Mouse (Mus musculus): ENCODE measurements around the gene Prkag2.

Gene Prkag2

GRCm38 (mm10) chr5:24969241-24969880 is 131.1 kb downstream of the Prkag2 start:
- DNase-seq (ENCODE audit: low spot score in 2 of 2) = no peak

- no peak for DNase-seq (ENCODE audit: low spot score in 2 of 2)
Observed at GRCm38 (mm10) chr5:24968792-24969191, 131.7 kb downstream of the Prkag2 start.

GRCm38 (mm10) chr5:24967898-24968535 is 132.4 kb downstream of the Prkag2 start:
- no peak for DNase-seq (ENCODE audit: low spot score in 2 of 2)

GRCm38 (mm10) chr5:24963776-24964175 is 136.7 kb downstream of the Prkag2 start:
- no peak for DNase-seq (ENCODE audit: low spot score in 2 of 2)

DNA sequence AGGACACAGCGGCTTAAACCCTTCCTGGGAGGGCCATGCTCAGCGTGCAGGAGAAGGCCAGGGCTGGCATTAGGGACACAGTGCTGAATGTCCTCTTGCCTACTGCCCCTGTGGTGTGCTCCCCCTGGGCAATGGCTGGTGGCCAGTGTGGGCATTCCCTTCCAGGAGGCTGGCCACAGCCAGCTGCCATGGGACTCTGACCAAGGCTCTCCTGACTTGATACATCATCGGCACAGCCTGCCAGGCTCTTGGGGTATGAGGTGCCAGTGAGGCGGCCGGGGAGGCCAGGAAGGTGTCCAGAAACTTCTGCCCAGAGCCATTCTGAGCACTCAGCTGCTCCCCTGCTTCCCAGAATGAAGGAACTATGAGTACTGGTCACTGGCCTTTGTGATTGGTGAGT is 139.7 kb downstream of the Prkag2 start:
- no peak for DNase-seq (ENCODE audit: low spot score in 2 of 2)

- no peak for DNase-seq (ENCODE audit: low spot score in 2 of 2)
Observed at GRCm38 (mm10) chr5:24959758-24960157, 140.7 kb downstream of the Prkag2 start.

DNA sequence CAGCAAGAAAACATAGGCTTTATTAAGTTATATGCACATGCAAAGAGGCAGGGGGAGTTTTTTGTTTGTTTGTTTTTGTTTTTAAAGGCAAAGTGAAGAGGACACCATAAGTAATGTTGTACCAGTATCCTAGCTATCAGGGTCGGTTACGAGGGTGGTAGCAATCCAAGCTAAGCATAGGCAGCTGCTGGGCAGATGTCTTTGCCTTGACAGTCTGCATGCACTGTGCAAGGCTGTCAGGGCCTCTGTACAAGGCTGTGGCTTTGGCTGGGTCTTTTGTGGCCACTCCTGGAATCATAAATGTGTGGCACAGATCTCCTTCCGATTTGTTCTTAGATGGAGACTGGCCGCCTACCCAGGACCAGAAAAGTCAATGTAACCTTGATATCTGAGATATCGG is 141.8 kb downstream of the Prkag2 start:
- DNase-seq (ENCODE audit: low spot score in 2 of 2) = no peak

DNA sequence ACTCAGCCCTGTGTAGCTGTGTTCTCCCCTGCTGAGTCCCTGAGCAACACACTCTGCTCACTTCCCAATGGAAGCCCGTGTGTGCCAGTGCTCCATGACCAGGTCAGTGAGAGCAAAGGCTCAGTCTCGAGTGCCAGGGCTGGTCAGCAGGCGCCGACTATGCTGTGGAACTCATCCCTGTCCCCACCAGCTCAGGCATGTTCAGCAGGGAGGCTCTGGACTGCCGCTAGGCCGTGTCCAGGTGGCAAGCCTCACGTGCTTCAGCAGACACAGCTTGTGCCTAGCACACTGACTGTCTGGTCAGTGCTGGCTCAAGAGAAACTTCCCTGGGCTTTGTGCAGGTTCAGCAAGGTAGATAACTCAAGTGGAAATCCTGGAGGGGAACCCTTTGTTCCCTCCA is 143.6 kb downstream of the Prkag2 start:
- no peak for DNase-seq (ENCODE audit: low spot score in 2 of 2)

DNA sequence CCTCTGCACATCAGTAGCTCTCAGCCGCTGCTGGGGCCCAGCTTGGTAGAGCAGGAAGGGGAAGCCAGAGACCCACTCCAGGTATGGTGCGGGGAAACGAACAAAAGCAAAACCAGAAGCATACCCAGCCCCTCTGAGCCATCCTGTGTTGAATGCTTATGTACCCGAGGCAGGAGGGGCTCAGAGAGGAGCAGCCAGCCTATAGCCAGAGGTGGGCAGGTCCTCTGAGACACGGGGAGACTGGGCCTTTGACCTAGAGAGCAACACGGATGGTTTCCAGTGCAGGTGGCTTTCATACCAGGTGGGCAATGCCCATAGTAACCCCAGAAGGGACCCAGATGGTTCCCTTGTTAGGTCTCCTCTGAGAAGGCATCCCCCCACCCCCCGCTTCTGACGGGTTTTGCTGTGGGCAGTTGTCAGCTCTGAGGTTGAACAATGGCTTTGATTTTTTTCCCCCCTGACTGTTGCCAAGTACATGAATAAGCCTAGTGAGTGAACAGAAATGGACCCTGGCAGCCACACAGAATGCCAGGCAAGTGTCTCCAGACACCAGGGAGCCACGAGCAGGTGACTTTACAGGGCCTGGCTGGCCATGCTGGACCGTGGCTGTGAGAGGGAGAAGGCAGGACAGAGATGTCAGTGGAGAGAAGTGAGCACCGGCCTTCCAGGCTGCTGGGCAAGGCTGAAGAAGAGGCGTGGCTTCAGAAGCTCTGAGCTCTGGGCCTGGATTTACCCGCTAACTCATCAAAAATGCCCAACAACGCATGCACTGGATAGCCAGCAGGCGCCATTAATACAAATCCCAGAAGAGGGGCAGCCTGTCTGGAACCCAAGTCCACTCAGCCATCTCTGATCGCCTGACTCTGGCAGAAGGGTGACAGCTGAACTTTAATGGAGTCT is 147.3 kb downstream of the Prkag2 start:
- no peak for DNase-seq (ENCODE audit: low spot score in 2 of 2)

- no peak for DNase-seq (ENCODE audit: low spot score in 2 of 2)
Observed at GRCm38 (mm10) chr5:24952212-24952611, 148.2 kb downstream of the Prkag2 start.

DNA sequence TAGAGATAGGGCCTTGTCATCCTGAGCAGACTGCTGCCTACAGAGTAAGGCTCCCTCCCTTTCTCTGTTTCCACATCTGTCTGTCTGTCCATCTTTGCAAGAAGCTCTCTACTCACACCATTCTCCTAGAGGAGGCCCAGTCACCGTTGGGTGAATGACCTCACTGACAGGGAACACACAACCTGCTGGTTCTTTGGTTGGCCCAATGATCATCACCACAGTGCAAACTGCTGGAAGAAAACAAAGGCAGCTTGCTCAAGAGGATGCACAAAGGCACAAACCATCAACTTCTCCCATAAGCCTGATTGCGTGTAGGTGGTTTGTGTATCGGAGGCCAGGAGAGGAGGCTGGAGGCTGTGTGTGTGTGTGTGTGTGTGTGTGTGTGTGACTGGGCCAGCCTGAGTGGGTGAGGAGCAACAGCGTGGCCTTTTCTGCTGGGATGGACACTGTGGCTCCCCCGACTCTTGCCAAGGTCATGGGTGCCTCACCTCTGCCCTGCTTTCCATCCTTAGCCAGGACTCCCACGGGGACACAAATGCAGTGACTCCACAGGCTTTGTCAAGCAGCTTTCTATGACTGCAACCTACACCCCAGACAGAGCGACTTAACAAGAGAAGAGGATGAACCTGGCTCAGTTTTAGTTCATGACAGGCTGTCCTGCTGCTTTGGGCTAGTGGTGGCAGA is 149.4 kb downstream of the Prkag2 start:
- DNase-seq (ENCODE audit: low spot score in 2 of 2) = no peak

DNA sequence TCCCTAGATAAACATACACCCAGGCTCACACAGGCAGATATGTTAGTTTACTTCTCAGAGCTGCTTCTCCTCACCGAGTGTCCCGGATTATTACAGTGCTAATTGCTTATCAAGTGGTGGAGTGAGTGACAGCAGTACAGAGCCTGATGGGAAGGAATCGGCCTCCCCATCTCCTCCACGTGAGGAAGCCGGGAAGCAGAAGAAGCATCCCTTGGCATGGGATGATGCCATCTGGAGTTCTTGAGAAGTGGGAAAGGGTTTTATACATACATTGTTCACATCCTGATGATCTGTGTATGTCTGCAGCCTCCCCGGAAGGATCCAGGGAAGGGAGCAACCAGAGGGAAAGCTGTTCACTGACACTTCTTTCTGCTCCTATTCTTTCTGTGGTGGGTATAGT is 150.4 kb downstream of the Prkag2 start:
- peak in 1 of 2 experiments; percentile 15 for DNase-seq (ENCODE audit: low spot score in 2 of 2)

GRCm38 (mm10) chr5:24938046-24938822 is 162.2 kb downstream of the Prkag2 start:
- DNase-seq (ENCODE audit: low spot score in 2 of 2) = no peak

DNA sequence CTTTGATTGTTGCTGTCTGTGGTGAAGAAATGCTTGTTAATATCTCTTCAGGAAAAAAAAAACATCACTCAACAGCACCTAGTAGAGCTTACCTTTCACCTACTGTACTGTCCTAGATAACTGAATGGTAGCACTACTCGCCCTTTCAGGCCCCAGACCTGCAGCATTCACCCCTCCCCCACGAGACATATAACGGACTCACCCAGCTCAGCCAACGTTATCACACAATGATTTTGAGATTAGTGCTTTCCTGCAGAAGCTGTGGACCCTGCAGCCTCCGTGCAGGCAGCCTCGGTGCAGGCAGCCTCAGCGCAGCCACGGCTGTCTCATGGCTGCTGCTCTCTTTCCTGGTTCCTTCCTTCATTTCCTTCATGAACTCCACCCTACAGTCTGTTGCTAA is 164.0 kb downstream of the Prkag2 start:
- no peak for DNase-seq (ENCODE audit: low spot score in 2 of 2)

GRCm38 (mm10) chr5:24935446-24935845 is 165.0 kb downstream of the Prkag2 start:
- DNase-seq (ENCODE audit: low spot score in 2 of 2) = no peak

- DNase-seq (ENCODE audit: low spot score in 2 of 2) = no peak
Observed at GRCm38 (mm10) chr5:24933760-24934159, 166.7 kb downstream of the Prkag2 start.

DNA sequence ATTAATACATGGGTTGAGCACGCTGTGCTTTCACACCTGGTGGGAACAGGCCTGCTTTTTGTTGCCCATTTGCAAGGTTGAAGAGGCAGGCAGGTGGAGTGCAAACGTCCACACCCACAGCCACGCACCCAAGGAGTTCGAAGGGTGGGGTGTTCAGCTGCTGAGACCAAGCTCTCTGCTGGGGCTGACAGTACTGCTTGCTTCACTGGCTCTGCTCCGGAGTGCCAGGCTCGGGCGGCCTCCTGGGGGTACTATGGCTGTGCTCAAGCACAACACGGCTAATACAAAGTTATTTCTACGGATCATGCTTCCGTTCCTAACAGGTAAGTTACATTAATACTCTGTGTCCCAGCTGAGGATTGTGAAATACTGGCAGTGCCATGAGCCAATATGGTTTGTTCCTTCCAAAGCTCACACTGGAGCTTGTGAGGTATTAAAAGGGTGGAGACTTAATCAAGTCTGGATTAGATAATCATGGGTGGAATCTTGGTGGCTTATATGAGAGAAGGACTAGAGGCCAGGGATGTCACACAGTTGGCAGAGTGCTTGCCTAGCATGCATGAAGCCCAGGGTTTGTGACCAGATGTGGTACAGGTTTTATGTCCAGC is 168.8 kb downstream of the Prkag2 start:
- DNase-seq (ENCODE audit: low spot score in 2 of 2) = no peak

- no peak for DNase-seq (ENCODE audit: low spot score in 2 of 2)
Observed at GRCm38 (mm10) chr5:24930831-24931577, 169.4 kb downstream of the Prkag2 start.

GRCm38 (mm10) chr5:24928816-24929215 is 171.6 kb downstream of the Prkag2 start:
- DNase-seq (ENCODE audit: low spot score in 2 of 2) = no peak

DNA sequence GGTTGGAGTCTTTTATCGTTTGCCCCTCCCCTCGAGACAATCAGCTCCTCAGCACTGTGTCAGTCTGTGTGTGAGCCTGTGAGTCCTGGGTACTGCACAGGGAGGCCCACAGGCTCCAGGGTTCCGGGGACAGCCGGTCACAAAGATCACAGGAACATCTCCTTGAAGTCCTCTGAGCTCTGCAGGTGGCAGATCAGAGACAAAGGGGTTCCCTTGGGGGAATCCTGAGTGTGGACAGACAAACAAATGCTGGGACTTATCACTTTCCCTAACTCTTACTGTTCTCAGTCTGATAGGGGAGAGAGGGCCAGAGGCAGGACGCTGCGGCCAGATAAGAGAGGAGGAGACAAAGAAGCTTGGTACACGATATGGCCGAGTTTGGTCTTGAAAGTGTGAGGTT is 172.7 kb downstream of the Prkag2 start:
- no peak for DNase-seq (ENCODE audit: low spot score in 2 of 2)
